Mouse (Mus musculus): Measurements from ENCODE around the gene Gabra5. TPM values are rescaled to one million over a fixed set of nuclear protein-coding genes. Genes with fewer than 3 reads are reported as not detected.

Gabra5 gene
- polyA plus RNA-seq, 1 experiment = not detected

DNA sequence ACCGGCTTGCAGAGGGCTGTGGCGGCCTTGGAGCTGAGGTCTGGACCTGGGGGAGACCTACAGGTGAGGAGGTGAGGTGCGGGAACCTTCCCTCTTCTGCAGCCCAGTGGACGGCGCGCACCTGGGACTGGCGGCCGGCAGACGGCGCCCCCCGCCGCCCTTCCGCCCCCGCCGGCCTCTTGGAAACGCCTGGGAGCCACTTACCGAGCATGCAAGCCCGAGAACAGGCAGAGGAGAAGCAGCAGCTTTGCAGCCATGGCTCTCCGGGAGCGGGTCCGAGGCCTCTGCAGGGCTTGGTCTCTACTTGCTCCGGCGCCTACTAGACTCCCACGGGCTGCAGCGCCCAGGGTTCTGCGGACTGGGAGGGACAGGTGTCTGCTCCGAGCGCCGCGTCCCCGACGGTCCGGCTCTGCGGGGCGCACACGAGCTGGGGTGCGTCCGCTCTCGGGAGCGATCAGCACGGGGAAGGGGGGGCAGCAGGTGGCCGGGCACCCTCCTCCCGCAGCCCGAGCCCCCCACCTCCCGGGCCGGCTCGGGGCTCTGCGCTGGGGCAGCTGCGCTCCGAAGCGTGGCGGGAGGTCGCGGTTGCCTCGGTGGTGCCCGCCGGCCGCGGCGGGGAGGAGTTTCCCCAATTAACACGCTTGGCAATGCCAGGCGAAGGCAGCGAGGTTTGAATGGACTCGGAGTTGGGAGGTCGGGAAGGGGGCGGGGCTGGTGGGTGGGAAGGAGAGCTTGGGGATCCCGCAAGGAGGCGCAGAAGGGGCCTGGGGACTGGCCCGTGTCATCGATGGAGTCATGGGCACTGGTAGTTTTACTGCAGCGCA, 123.1 kb downstream of the Gabra5 start, which contains the start of gene Gabrg3:
Gene Gabrg3, minus strand, starts transcription at position 672 of the 824 bp plus-strand sequence.
- no peak for DNase-seq (ENCODE audit: low spot score)

GRCm38 (mm10) chr7:57384112-57384511, 125.7 kb downstream of the Gabra5 start:
- DNase-seq (ENCODE audit: low spot score) = no peak

DNA sequence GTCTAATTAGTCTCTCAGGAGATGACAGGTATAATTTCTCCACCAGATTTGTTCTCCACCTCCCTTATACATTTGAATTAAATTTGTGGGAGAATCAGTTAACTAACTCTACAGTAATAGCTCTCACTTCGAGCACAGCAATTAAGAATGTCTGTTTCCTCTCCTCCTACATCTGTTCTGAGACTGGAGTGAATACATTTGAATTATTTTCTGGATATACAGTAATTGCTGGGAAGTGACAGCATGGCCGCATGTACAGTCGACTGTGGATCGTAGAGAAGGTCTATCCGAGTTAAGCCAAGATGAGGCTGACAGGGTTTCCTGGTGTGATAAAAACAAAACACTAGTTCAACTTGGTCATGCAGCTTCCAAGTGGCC, 143.9 kb downstream of the Gabra5 start:
- no peak for DNase-seq (ENCODE audit: low spot score)

- DNase-seq (ENCODE audit: low spot score) = no peak
Observed at GRCm38 (mm10) chr7:57365134-57366012, 144.5 kb downstream of the Gabra5 start.

DNA sequence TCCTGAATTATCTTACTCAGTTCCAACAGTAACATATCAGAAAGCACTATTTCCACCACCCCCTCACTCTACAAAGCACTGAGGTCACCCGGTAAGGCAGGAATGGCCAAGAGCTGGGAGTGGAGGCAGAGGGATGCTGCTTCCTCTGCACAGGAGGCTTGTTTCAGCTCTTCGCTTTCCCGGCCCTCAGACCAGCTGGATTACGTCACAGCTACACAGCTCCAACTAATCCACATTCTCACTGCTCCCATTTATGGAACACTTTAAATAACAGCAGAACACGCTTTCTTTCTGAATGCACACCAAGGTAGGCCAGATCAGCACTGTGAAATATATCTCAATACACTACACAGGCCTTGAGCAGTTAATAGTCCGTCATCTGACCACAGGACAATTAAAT, 146.0 kb downstream of the Gabra5 start:
- DNase-seq (ENCODE audit: low spot score) = no peak

- DNase-seq (ENCODE audit: low spot score) = no peak
Observed at GRCm38 (mm10) chr7:57357871-57358540, 151.9 kb downstream of the Gabra5 start.

Other genes with a start within 250 kb of the Gabra5 start
- gene Gabrg3, start 122.9 kb downstream of the Gabra5 start, polyA plus RNA-seq (2012; rRNA removed) = 0.46 and 0.48 TPM in 2 replicates
- gene Gabrb3, start 90.4 kb downstream of the Gabra5 start, polyA plus RNA-seq (2012; rRNA removed) = 0.25 and 0.26 TPM in 2 replicates

Measured in urinary bladder, adult 2 months (tissue).